Mouse (Mus musculus) limb, embryonic 11.5 days (tissue): ENCODE results near the gene Maml3. TPM values are rescaled to one million over a fixed set of nuclear protein-coding genes. Genes with fewer than 3 reads are reported as not detected.

Experiments
- ATAC-seq: fragments of 200-750 bp; cut with Nextera tagmentation; 2 replicates; pipeline ENCODE4 v1.8.0; 2017; ENCODE audit warnings: low read depth; ENCODE audit not compliant: insufficient number of reproducible peaks, low FRiP score, low TSS enrichment
- DNase-seq: peaks from one replicate; pipeline ENCODE4 v3.0.0-alpha.2; 2015; ENCODE audit warnings: low spot score
- H3K27ac ChIP-seq: fragments of 300-500 bp; sonication (generic); replicated peaks from 2 replicates; pipeline ENCODE4 v1.5.1; 2014; ENCODE audit warnings: low read depth, mild to moderate bottlenecking, low read length
- H3K27me3 ChIP-seq: fragments of 300-500 bp; sonication (generic); 2 replicates; pipeline ENCODE4 v1.6.1; 2014; ENCODE audit warnings: mild to moderate bottlenecking, low read length, mixed read lengths; ENCODE audit not compliant: control insufficient read depth, insufficient read depth
- H3K36me3 ChIP-seq: fragments of 300-500 bp; sonication (generic); 2 replicates; pipeline ENCODE4 v1.6.1; 2014; ENCODE audit warnings: mild to moderate bottlenecking, low read length, moderate library complexity, mixed read lengths; ENCODE audit not compliant: control insufficient read depth, insufficient read depth
- H3K4me1 ChIP-seq: fragments of 300-500 bp; sonication (generic); 2 replicates; pipeline ENCODE4 v1.6.1; 2014; ENCODE audit warnings: low read length, mixed read lengths; ENCODE audit not compliant: control insufficient read depth, insufficient read depth
- H3K4me2 ChIP-seq: fragments of 300-500 bp; sonication (generic); 2 replicates; pipeline ENCODE4 v1.6.1; 2014; ENCODE audit warnings: low read depth, mild to moderate bottlenecking, moderate library complexity; ENCODE audit not compliant: severe bottlenecking
- H3K4me3 ChIP-seq: fragments of 300-500 bp; sonication (generic); 2 replicates; pipeline ENCODE4 v1.5.1; 2014; ENCODE audit warnings: low read depth, low read length
- H3K9ac ChIP-seq: fragments of 300-500 bp; sonication (generic); 2 replicates; pipeline ENCODE4 v1.6.1; 2014; ENCODE audit warnings: mild to moderate bottlenecking, low read length
- H3K9me3 ChIP-seq: fragments of 300-500 bp; sonication (generic); 2 replicates; pipeline ENCODE4 v1.6.1; 2016; ENCODE audit warnings: low read length; ENCODE audit not compliant: control insufficient read depth
- WGBS: fragments of 180-500 bp; shearing (Covaris S2); extraction: QIAGEN DNeasy Blood & Tissue Kit; methylation state at CpG from one replicate; pipeline ENCODE4 v1.1.7; 2014; 5-methylcytosine and 5-hydroxymethylcytosine counted together
- polyA plus RNA-seq: library from polyadenylated mRNA; unstranded; fragments of >200 nt; fragmentation: Nextera tagmentation; extraction: Ambion mirVana; gene quantifications from 2 replicates; pipeline ENCODE4 v1.2.1, GENCODE M21; 2014

Gene Maml3
- polyA plus RNA-seq, 1 experiment from 2014 or later: 4.3 TPM

DNA sequence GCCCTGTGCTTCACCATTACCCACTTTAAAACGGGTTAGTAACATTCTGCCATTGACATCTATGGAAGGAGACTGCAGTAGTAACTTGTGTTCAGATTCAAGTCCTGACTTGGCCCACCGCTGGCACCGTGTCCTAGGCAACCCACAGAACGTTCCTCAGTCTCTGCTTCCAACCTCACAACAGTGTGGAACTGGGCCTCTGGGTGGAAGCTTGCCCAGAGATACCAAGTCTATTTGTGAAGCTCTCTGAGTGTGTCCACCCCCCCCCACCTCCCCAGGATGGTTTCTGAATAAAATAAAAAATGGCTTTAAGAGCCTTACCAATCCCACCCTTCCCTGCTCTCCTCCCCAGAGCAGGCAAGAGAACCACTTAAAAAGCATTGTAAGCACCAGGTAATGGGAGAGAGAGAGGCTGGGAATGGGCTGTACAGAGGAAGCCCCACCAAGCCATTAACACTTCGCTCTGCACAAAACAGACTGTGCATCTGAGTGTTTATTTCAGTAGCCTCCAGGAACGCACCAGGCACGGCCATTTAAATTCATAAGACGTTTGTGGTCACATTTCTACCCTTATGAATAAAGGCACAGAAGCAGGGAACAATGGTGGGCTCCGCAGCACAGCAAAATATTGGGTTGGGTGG lies 141.6 kb downstream of the Maml3 start:
- WGBS: 76% methylated on average over 9 of the region's 9 CpGs
- no peak overlapping the region for H3K4me2 ChIP-seq
- no peak overlapping the region for H3K27ac ChIP-seq
- DNase-seq (no peak), ATAC-seq (no peak)
- no peak overlapping the region for H3K4me3 ChIP-seq
- H3K9me3 ChIP-seq: no peaks in the 10 kb centered on the region
- H3K4me1 ChIP-seq: peaks cover 5% of the 10 kb centered on the region
- no peaks in the 10 kb centered on the region for H3K27me3 ChIP-seq
- H3K36me3 ChIP-seq: no peaks in the 10 kb centered on the region
- no peak overlapping the region for H3K9ac ChIP-seq

DNA sequence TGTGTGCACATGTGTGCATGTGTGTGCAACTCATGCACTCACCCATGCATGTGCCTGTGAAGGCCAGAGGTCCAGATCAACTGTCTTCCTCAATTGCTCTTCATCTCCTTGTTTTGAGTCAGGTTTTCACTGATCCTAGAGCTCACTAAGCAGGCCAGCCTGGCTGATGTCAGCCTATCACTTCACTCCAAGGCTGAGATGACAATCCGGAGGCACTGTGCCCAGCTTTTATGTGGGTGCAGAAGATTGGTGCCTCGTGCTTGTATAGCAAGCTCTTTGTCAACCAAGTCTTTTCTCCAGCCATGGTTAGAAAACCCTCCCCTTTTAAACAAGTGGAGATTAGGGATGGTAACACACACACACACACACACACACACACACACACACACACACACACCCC lies 146.1 kb downstream of the Maml3 start:
- WGBS: 92% methylated on average over 2 of the region's 2 CpGs
- DNase-seq (no peak), ATAC-seq (no peak)
- Histone ChIP-seq H3K4me1 (no peaks in the 10 kb centered on the region), H3K4me2 (no peak overlapping the region), H3K27ac (no peak overlapping the region), H3K9me3 (no peaks in the 10 kb centered on the region), H3K27me3 (no peaks in the 10 kb centered on the region), H3K36me3 (no peaks in the 10 kb centered on the region), H3K9ac (no peak overlapping the region), H3K4me3 (no peak overlapping the region)

DNA sequence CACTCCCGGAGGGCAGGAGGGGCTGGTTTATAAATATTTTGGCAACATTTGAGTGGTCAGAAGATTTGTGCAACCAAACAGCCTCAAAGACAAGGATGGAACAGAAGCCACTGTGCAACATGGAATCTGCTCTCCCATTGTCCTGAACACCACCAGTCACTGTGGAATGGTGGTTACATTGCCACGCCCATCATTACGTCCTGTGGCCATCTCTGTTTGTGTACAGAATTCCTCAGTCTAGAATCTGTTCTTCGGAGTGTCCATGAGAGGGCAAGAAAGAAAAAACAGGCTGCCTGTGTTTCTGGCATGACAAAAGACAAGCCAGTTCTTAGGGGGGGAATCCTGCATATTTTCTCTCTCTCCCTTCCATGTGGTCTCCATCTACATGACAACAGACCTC lies 150.4 kb downstream of the Maml3 start:
- 84% methylated on average over 4 of the region's 4 CpGs for WGBS
- ATAC-seq (no peak), DNase-seq (no peak)
- no peaks in the 10 kb centered on the region for H3K36me3 ChIP-seq
- no peaks in the 10 kb centered on the region for H3K27me3 ChIP-seq
- H3K4me1 ChIP-seq: no peaks in the 10 kb centered on the region
- no peaks in the 10 kb centered on the region for H3K9me3 ChIP-seq
- no peak overlapping the region for H3K27ac ChIP-seq
- H3K4me2 ChIP-seq: no peak overlapping the region
- H3K9ac ChIP-seq: no peak overlapping the region
- H3K4me3 ChIP-seq: no peak overlapping the region

DNA sequence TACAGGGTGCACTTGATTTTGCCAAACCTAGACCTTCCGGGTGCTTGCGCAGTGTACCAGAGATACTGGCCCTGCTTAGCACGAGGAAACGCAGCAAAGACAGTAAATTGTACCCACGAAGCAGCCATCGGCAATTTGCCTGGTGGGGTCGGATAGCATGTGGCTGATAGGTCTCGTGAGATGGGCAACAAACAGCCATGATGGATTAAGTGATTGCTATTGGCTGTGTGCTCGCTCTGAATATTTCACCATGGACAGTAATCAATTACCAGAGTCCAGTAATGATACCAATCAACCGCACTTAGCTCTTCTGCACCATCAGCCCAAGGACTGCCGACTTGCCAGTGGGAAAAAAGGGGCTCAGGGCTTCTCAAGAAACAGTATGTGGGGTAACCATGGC lies 150.9 kb downstream of the Maml3 start:
- no peak for DNase-seq
- no peaks in the 10 kb centered on the region for H3K36me3 ChIP-seq
- no peak overlapping the region for H3K4me3 ChIP-seq
- H3K4me2 ChIP-seq: no peak overlapping the region
- no peak overlapping the region for H3K9ac ChIP-seq
- WGBS: 86% methylated on average over 11 of the region's 11 CpGs
- no peak for ATAC-seq
- H3K27me3 ChIP-seq: no peaks in the 10 kb centered on the region
- H3K9me3 ChIP-seq: no peaks in the 10 kb centered on the region
- H3K4me1 ChIP-seq: no peaks in the 10 kb centered on the region
- no peak overlapping the region for H3K27ac ChIP-seq

DNA sequence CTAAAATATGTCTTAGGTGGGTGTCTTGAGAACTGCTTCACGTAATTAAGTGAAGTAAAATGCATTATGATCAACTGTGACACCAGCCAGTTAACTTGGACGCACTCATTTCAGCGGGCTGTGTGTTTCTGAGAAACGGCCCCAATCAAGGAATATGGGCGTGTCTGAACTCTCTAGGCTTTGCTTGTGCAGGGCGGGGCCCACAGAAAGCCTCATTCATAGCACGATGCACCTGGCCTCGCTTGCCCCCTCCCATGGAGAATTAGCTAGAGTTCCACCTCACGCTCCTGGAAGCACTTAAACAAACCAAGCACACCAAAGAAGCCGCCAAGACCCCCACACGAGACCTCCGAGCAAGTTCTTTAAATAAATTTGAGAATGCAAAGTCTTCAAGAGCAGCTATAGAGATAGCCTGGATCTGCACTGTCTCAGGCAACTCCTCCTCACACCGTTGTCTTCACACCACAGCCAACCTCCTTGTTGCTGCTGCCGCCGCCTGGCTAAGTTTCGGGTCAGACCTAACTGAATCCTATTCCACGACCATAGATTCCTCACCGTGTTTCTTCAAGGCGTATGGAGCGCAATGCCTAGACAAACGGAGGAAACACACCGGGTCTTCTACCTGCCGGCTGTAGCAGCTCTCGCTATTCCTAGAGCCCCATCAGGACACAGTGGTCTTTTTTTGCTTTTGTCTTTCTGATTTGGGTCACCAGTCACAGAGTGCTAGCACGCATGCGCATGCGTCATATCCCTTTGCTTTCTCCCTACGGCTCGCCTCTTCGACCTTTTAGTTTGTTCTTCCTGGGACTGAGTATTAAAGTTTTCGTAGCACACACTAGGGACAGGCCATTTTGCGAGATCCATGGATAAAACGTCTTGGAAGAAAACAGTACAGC lies 151.9 kb downstream of the Maml3 start:
- no peak overlapping the region for H3K4me3 ChIP-seq
- no peak overlapping the region for H3K4me2 ChIP-seq
- no peaks in the 10 kb centered on the region for H3K27me3 ChIP-seq
- H3K4me1 ChIP-seq: no peaks in the 10 kb centered on the region
- ATAC-seq: no peak
- no peaks in the 10 kb centered on the region for H3K36me3 ChIP-seq
- no peak overlapping the region for H3K27ac ChIP-seq
- H3K9me3 ChIP-seq: no peaks in the 10 kb centered on the region
- DNase-seq: no peak
- H3K9ac ChIP-seq: no peak overlapping the region
- 76% methylated on average over 33 of the region's 33 CpGs for WGBS

DNA sequence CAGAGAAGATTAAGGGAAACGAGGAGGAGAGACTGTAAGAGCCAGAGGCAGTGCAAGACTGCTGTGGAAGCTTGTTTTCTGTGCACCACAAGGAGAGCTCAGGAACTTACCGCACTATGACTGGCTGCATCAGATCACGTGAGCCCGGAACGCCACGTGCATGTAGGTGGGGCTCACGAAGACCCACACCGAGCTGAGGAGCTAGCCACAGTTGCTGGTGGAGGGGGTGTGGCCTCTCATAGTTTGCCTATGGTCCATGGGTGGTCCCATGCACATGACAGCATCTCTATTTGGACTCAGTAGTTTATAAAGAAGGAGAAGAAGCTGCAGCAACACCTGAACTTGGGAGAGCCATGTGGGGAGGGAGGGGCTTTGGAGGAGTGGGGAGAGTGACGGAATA lies 152.6 kb downstream of the Maml3 start:
- Histone ChIP-seq H3K4me1 (no peaks in the 10 kb centered on the region), H3K36me3 (no peaks in the 10 kb centered on the region), H3K4me2 (no peak overlapping the region), H3K27ac (no peak overlapping the region), H3K4me3 (no peak overlapping the region), H3K9me3 (no peaks in the 10 kb centered on the region), H3K9ac (no peak overlapping the region), H3K27me3 (no peaks in the 10 kb centered on the region)
- ATAC-seq (no peak), DNase-seq (no peak)
- WGBS: 81% methylated on average over 9 of the region's 9 CpGs

DNA sequence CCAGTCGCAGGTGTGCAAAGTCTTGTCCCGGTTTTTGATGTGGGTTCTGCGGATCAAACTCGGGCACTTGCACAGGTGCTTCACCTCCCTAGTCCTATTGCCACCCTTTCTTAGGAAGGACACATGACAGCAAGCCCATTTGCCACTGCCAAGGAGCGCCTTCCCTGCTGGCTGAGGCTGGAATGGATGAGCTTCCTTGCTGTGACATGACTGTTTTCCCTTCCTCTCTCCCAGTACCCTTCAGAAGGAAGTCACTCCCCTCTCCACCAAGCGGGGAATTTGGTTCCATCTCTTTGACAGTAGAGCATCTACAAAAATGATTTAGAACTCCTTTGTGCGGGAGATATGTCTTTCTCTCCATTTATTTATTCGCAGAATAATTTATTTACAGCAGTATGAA lies 155.2 kb downstream of the Maml3 start:
- H3K9me3 ChIP-seq: no peaks in the 10 kb centered on the region
- DNase-seq (no peak), ATAC-seq (no peak)
- no peak overlapping the region for H3K9ac ChIP-seq
- H3K27ac ChIP-seq: no peak overlapping the region
- H3K4me2 ChIP-seq: no peak overlapping the region
- no peak overlapping the region for H3K4me3 ChIP-seq
- H3K4me1 ChIP-seq: no peaks in the 10 kb centered on the region; the same call in 1 of the 2 replicates
- 88% methylated on average over 8 of the region's 8 CpGs for WGBS
- H3K27me3 ChIP-seq: no peaks in the 10 kb centered on the region
- H3K36me3 ChIP-seq: no peaks in the 10 kb centered on the region

DNA sequence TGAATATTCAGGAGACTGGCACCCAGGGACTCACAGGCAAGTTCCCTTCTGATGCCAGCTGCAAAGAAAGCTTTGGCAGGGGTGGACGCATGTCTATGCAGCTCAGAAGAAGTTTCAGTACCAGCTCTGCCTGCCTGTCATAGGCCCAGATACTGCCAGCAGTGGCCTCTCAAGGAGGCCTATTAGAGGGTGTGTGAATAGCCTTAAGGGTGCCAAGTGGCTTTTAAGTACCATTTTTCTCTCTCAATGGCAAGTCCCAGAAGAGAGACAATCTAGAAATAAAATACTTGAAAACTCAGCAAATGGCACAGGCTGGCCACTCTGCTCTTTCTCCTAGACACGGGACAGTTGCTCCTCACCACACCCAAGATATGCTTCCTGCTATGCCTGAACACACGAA lies 157.7 kb downstream of the Maml3 start:
- Histone ChIP-seq H3K4me1 (no peaks in the 10 kb centered on the region; the same call in 1 of the 2 replicates), H3K4me3 (no peak overlapping the region), H3K4me2 (no peak overlapping the region), H3K36me3 (no peaks in the 10 kb centered on the region), H3K9me3 (no peaks in the 10 kb centered on the region), H3K9ac (no peak overlapping the region), H3K27ac (no peak overlapping the region), H3K27me3 (no peaks in the 10 kb centered on the region)
- 74% methylated on average over 3 of the region's 3 CpGs for WGBS
- DNase-seq (no peak), ATAC-seq (no peak)
